Mouse (Mus musculus) stomach, postnatal 0 days (tissue): Measurements from ENCODE around the gene Abca2. TPM values are rescaled to one million over a fixed set of nuclear protein-coding genes. Genes with fewer than 3 reads are reported as not detected.

ENCODE experiments used
- ATAC-seq: fragments of 200-750 bp; cut with Nextera tagmentation; 2 replicates; pipeline ENCODE4 v1.8.0; 2017; ENCODE audit not compliant: low FRiP score, low TSS enrichment
- DNase-seq: peaks from one replicate; pipeline ENCODE4 v3.0.0-alpha.2; 2016; ENCODE audit warnings: low spot score
- H3K27ac ChIP-seq: fragments of 300-500 bp; sonication (generic); replicated peaks from 2 replicates; pipeline ENCODE4 v1.5.1; 2014; ENCODE audit warnings: mild to moderate bottlenecking, control low read depth
- H3K27me3 ChIP-seq: fragments of 300-500 bp; sonication (generic); 2 replicates; pipeline ENCODE4 v1.6.1; 2014; ENCODE audit warnings: low read length; ENCODE audit not compliant: control insufficient read depth, insufficient read depth
- H3K36me3 ChIP-seq: fragments of 300-500 bp; sonication (generic); 2 replicates; pipeline ENCODE4 v1.6.1; 2014; ENCODE audit warnings: low read length, mixed read lengths; ENCODE audit not compliant: control insufficient read depth, insufficient read depth
- H3K4me1 ChIP-seq: fragments of 300-500 bp; sonication (generic); replicated peaks from 2 replicates; pipeline ENCODE4 v1.6.1; 2014; ENCODE audit warnings: antibody characterized with exemption; ENCODE audit not compliant: control insufficient read depth, insufficient read depth
- H3K4me2 ChIP-seq: fragments of 300-500 bp; sonication (generic); replicated peaks from 2 replicates; pipeline ENCODE4 v1.6.1; 2014; ENCODE audit warnings: low read depth, mild to moderate bottlenecking, control low read depth, moderate library complexity
- H3K4me3 ChIP-seq: fragments of 300-500 bp; sonication (generic); 2 replicates; pipeline ENCODE4 v1.5.1; 2014; ENCODE audit warnings: low read depth, low read length, control low read depth
- H3K9ac ChIP-seq: fragments of 300-500 bp; sonication (generic); 2 replicates; pipeline ENCODE4 v1.6.1; 2014; ENCODE audit warnings: mild to moderate bottlenecking, low read length, control low read depth, mixed read lengths
- H3K9me3 ChIP-seq: fragments of 300-500 bp; sonication (generic); 2 replicates; pipeline ENCODE4 v1.6.1; 2016; ENCODE audit warnings: low read length; ENCODE audit not compliant: control insufficient read depth
- CTCF ChIP-seq: IDR thresholded peaks from 2 replicates; pipeline ENCODE4 v1.5.1; 2016; ENCODE audit warnings: antibody characterized with exemption, low read depth, mild to moderate bottlenecking, moderate library complexity
- EP300 ChIP-seq: optimal IDR thresholded peaks from 2 replicates; pipeline ENCODE3; 2016; ENCODE audit warnings: antibody characterized with exemption
- WGBS: fragments of 180-500 bp; shearing (Covaris S2); extraction: QIAGEN DNeasy Blood & Tissue Kit; methylation state at CpG from one replicate; pipeline ENCODE4 v1.1.7; 2014; 5-methylcytosine and 5-hydroxymethylcytosine counted together
- polyA plus RNA-seq: library from polyadenylated mRNA; unstranded; fragments of >200 nt; fragmentation: Nextera tagmentation; extraction: Ambion mirVana; gene quantifications from 2 replicates; pipeline ENCODE4 v1.2.1, GENCODE M21; 2015

The Abca2 gene
- polyA plus RNA-seq = 1.7 and 2.6 TPM in 2 replicates

DNA sequence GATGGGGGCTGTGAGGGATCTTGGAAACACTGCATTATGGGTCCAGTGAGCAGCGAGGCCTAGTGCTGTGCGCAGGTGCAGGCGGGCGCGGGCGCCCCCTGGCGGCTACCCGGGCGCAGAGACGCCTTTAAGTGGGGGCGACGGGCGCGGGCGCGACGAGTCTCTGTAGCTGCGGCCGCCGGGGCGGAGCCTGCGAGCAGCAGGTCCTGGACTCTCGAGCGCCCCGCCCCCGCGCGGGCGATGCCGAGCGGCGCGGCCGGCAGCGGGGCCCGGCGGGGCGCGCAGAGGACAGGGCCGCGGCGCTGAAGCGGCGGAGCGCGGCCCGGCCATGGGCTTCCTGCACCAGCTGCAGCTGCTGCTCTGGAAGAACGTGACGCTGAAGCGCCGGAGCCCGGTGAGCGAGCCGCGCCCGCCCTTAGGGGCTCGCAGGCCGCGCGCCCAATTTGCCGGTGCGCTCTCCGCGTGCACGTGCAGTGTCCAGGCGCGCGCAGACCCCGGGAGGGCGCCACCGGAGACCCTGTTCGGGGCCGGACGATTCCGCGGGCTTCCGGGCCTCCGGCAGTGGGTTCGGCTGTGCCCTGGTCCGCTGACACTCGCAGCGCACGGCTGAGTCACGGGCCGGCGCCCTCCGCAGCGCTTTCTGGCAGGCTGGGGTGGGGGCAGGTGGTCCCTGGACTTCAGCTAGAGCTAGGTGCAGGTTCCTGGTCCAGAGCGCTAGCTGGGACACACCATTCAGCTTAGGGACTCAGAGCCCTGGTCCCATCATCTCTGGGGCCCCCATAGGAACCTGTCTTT, at the start of gene Abca2:
Abca2 (plus strand) TSS at position 262 of the 795 bp plus-strand sequence.
- Histone ChIP-seq H3K4me3 (peak within 1 kb of the TSS; percentile 69), H3K36me3 (no peaks in the 10 kb centered on the region), H3K9ac (peak within 1 kb of the TSS; percentile 70), H3K4me1 (no peaks in the 10 kb centered on the region), H3K4me2 (peak within 1 kb of the TSS; percentile 97), H3K27ac (peak within 1 kb of the TSS; percentile 24; the same call in 1 of the 2 replicates), H3K9me3 (no peaks in the 10 kb centered on the region), H3K27me3 (no peaks in the 10 kb centered on the region)
- DNase-seq (peak; percentile 96), ATAC-seq (peak; percentile 91)
- WGBS = under 1% methylated on average over 73 of the region's 89 CpGs
- peak; percentile 91 for TF ChIP-seq CTCF
- no peak for TF ChIP-seq EP300

DNA sequence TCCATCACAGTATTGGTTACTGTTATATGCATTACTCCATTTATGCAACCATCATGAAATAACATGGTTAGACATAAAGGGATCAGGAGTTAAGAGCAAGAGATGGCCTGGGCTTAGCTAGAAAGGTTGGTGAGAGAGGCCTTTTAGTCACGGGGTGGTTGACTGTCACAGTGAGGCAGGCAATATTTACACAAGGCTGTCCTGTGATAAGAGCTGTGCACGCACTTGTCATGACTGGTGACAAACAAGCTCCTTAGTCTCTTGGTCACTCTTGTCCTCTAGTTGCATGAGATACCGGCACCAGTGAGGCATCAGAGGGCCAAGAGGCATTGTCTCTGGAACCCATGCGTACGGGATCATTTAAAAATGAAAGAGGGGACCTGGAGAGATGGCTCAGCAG, 44.0 kb upstream of the Abca2 start:
- DNase-seq = no peak
- peak; percentile 82 for ATAC-seq
- H3K4me3 ChIP-seq = no peak overlapping the region
- H3K9ac ChIP-seq = no peak overlapping the region
- no peak overlapping the region for H3K27ac ChIP-seq
- no peaks in the 10 kb centered on the region for H3K36me3 ChIP-seq
- no peak for TF ChIP-seq EP300
- TF ChIP-seq CTCF = no peak
- H3K9me3 ChIP-seq = no peaks in the 10 kb centered on the region
- no peak overlapping the region for H3K4me2 ChIP-seq
- WGBS = 51% methylated on average over 5 of the region's 5 CpGs
- H3K27me3 ChIP-seq = no peaks in the 10 kb centered on the region
- no peaks in the 10 kb centered on the region for H3K4me1 ChIP-seq

DNA sequence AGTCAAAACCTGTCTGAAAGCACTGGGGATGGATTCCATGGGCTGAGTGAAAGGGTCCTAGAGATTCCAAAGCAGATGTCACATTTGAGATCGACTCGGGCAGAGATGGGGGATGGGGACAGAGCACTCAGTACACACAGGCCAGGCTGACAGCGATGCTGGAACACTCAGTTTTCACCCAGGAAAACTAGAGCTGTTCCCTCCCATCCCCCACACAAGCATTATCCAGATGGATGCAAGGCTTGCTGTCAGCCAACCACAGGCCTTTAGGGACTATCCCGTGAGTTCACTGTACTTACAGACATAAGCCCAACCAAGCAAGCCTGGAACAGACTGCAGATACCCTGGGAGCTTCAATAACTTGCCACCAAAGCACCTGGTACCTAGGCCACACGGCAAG, 37.2 kb upstream of the Abca2 start:
- DNase-seq (no peak), ATAC-seq (no peak)
- no peaks in the 10 kb centered on the region for H3K9me3 ChIP-seq
- WGBS = 65% methylated on average over 5 of the region's 5 CpGs
- no peak overlapping the region for H3K27ac ChIP-seq
- H3K4me1 ChIP-seq = peaks cover 8% of the 10 kb centered on the region
- no peak overlapping the region for H3K9ac ChIP-seq
- H3K4me3 ChIP-seq = no peak overlapping the region
- no peaks in the 10 kb centered on the region for H3K36me3 ChIP-seq
- TF ChIP-seq EP300 = no peak
- TF ChIP-seq CTCF = no peak
- no peak overlapping the region for H3K4me2 ChIP-seq
- no peaks in the 10 kb centered on the region for H3K27me3 ChIP-seq

DNA sequence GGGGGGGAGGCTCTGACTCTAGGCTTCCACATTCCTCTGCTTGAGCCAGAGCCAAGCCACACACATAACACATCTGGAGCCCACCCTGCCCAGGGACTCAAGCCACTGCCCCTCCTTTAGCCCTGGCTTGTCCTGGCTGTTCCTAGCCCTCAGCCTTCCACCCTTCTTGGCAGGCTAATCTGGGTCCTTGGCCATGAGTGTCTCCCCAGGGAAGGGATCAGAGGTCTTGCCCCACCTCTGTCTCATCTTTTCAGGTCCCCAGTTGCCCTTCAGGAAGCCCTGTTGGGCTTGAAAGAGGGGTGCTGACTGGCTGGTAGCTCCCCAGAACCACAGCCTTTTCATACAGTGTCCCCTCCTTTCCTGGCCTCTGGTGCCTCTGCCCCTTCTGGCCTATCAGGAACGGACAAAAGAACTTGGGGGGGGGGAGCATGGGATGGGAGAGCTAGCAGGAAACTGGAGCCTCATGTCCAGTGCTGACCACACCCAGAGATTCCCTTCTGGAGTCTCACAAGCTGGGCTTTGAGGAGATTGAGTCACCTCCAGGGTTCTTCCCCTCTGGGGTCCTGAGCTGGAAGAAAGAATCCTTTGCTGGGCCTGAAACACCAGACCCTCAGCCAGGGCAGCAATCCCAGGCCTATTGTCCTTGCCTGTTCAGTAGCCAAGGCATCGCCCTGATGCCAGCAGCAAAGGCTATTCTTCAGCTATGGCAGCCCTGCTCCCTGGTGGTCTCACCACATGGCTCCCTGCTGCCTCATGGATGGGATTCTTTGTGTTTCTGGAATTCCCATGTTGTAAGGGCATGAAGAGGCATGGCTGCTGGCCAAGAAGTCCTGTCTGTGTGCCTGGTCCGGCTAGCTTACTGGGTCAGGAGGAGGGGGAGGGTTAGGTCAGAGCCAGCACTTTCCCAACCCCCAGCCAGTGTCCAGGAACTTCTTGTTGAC, 34.0 kb upstream of the Abca2 start:
- Histone ChIP-seq H3K36me3 (no peaks in the 10 kb centered on the region), H3K4me3 (no peak overlapping the region), H3K4me1 (peaks cover 10% of the 10 kb centered on the region), H3K27ac (peak overlapping the region; percentile 73), H3K9ac (no peak overlapping the region), H3K4me2 (no peak overlapping the region), H3K27me3 (no peaks in the 10 kb centered on the region), H3K9me3 (no peaks in the 10 kb centered on the region)
- WGBS = 39% methylated on average over 3 of the region's 3 CpGs
- TF ChIP-seq EP300 (no peak), CTCF (no peak)
- DNase-seq (no peak), ATAC-seq (peak; percentile 36; the same call in 1 of the 2 replicates)

DNA sequence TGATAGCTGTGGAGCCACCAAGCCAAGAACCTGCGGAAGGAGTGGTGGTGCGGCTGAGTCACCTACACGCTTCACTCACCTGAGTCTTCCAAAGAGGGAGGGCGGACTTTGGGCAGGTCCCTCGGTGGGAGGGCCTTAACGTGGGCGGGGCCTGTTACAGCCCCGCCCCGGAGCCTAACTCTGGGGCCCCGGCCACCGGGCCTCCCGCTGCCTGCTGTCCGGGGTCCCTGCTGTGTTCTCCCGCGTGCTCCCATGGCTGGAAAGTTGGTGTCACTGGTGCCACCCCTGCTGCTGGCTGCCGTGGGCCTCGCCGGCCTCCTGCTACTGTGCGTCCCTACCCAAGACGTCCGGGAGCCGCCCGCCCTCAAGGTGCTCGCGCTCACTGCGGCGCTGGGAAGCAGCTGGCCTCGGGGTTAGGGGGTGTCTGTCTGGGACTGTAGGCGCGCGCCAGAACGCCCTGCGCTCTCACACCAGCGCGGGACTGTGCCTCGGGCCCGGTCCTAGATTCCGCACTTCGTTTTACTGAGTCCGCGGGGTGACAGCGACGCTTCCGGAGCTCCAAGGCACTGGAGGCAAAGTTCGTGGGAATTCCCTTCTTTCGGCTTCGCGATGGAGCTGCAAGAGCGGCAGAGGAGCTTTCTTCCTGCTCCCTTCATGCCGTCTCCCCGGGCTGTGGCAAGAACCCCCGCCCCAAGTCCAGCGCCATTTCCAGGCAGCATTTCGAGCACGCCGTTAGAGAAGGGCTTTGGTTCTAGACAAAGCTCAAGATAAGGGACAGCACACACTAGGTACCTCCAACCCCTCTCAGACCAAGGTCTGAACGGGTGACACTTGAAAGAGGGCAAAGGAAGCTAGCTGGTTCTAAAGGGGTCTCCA, 32.5 kb upstream of the Abca2 start, which contains the start of gene Entpd2:
Entpd2 (plus strand) TSS at position 154 of the 876 bp plus-strand sequence.
- peaks cover 10% of the 10 kb centered on the region for H3K4me1 ChIP-seq
- peak within 1 kb of the TSS; percentile 89 for H3K4me2 ChIP-seq
- peak within 1 kb of the TSS; percentile 52 for H3K4me3 ChIP-seq
- 3% methylated on average over 56 of the region's 57 CpGs for WGBS
- ATAC-seq (peak; percentile 89), DNase-seq (peak; percentile 82)
- peak; percentile 57 for TF ChIP-seq CTCF
- TF ChIP-seq EP300 = no peak
- peak within 1 kb of the TSS; percentile 70 for H3K9ac ChIP-seq
- no peaks in the 10 kb centered on the region for H3K9me3 ChIP-seq
- H3K27ac ChIP-seq = peak within 1 kb of the TSS; percentile 71
- no peaks in the 10 kb centered on the region for H3K27me3 ChIP-seq
- no peaks in the 10 kb centered on the region for H3K36me3 ChIP-seq
